Mouse (Mus musculus): Measurements from ENCODE around the gene Enkd1.

DNA sequence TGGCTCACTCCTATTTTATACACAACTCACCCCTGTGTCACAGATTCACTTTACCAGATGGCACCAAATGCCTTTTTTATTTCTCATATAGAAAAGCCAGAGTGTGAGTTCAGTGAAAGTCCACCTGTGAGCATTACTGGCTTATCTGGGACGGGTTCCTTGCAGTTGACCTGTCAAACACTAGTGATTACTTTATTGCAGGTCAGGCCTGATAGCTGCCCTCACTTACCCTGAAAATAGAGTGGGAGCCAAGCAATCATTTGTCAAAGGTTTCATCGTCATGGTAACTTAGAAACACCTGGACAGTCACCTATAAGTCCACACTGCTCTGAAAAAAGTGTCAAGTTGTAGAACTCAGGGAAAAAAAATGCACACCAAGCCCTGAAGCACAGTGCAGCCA, 46.7 kb upstream of the Enkd1 start:
- TF ChIP-seq CTCF (IDR thresholded peaks at IDR 0.05; ENCODE audit: low read depth, low read length) (no peak), TAL1 (conservative IDR thresholded peaks at IDR 0.05; ENCODE audit: low read depth, low read length) (no peak), GATA2 (IDR thresholded peaks at IDR 0.05; ENCODE audit: borderline replicate concordance, low read depth, low read length) (no peak)
